Mouse (Mus musculus) frontal cortex, postnatal 10 days (tissue): ENCODE measurements around the gene Ddx49.

Source experiments
- DNase-seq, 2 experiments: peaks; one replicate each; pipeline ENCODE4 v3.0.0; 2022; ENCODE audit warnings: low spot score in 2 of 2, mixed read lengths in 1 of 2

Gene Ddx49

DNA sequence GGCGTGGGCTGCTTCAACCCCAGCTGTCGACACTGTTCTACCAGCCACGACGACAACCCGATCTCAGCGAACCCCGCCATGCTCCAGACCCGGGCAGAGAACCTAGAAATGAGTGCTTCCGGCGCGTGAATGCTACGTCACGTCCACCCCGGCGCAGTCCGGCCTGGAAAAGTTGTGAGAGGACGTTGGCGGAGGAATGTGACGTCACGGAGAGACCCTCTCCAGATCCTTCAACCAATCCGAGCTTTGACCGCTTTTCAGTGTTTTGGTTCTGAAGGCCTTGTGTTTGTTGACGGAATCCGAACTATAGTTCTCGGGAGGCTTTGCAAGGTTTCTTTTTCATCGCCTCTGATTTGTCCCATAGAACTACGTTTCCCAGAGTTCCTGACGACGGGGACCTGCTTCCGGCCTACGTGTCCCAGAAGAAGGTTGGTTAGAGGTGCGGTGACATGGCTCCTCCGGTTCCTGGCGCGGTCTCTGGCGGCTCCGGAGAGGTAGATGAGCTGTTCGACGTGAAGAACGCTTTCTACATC, at the start of gene Ddx49, which contains the start of gene Cope:
TSS of gene Ddx49 (minus strand) at position 132 of the 533 bp plus-strand sequence.
TSS of gene Cope (plus strand) at position 161 of the 533 bp plus-strand sequence.
- DNase-seq: peak; percentile 88 to 94

DNA sequence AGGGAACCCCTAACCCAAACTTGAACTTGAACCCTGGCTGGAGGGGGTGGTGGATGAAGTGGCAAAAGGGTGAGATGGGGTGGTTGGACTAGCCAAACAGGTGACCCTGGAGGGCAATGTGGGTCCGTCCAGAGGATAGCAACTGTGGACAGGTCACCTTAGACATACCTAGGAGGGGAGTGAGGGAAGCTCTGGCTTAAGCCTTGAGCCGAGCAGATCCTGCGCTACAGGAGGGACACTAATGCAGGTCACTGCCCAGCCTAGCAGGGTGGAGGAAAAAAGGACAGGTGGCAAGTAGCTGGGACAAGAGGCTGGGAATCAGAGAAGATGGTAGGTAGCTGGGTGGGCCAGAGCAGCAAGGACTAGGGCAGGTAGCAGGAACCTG, 49.7 kb upstream of the Ddx49 start:
- no peak for DNase-seq

DNA sequence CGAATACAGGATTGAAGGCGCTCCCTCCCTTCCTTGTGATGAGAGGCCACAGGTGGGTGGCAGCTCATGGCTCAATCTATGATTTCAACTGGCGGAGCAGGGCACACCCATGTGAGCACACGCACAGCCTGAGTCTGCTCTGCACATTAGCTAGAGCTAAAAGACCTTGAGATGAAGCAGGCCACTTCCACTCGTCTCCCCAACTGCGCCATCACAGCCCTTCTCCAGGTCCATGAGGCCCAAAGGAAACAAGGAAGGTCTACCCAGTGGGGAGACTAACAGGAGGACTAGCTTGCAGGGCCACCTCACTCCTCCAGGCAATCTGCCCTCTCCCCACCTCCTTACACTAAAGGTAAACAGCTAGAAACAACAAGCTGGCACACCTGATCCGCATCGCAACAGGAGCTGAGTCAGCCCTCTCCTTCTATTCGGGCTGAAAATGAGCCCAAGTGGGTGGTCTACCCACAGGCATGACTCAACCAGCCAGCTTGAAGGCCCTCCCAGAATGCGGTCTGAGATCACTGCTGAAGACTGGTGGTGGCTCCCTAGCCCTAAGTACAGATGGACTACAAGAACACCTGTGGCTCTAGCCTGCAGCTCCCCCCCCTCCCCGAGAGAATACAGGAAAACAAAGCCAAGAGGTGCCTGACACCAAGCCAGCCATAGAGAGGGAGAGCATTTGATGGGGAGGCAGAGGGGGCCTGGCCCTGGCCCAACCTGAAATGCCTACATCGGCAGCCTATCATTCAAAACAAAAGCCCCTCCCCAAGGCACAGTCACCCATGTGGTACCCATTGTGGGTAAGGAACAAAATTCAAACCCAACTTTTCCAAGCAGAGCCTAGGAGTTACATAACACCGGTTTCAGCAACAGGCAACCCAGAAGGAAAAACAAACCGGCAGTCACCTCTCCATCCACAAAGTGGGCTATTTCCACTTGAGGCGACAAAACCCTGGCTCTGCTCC, 49.0 kb upstream of the Ddx49 start:
- no peak for DNase-seq

DNA sequence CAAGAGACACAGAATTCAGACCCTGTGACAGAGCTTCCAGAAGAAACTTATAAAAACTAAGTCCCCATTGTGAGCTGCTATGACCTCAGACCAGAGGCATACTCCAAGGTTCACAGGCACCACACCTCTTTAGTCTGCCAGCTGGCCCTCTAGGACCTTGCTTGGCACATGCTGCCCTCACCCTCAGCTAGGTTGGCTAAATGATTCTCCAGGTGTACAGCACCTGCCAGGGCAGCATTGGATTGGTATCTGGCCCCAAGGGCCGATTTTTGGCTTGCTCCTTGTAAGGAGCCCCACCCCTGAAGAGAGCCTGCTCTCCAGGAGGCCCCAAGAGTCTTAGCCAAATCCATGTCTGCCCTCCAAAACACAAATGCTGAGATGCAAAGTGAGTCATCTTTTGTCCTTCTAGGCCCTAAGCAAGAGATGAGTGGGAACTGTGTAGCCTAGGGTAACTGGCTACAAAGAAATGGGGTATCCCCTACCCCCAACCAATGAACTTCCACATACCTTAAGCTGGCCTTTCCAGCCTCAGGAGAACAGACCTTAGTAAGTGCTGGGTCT, 45.7 kb upstream of the Ddx49 start:
- DNase-seq: no peak

DNA sequence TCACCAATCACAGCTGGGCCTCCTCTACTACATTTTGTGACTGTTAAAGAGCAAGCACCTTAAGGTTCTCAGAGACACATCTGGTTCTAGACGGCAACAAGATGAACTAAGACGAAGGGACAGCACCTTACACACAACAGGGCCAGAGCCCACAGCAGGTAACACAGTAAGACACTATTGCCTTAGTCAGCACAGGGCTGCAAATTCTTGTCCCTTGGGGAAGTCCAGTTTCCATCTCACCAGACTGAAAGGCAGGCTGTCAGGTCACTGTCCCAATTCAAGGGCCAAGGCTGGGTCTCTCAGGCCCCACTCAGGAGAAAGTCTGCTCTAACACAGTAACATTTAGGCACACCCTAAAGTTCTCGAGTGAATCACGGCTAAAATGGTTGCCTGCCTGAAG, 45.2 kb upstream of the Ddx49 start:
- no peak for DNase-seq

DNA sequence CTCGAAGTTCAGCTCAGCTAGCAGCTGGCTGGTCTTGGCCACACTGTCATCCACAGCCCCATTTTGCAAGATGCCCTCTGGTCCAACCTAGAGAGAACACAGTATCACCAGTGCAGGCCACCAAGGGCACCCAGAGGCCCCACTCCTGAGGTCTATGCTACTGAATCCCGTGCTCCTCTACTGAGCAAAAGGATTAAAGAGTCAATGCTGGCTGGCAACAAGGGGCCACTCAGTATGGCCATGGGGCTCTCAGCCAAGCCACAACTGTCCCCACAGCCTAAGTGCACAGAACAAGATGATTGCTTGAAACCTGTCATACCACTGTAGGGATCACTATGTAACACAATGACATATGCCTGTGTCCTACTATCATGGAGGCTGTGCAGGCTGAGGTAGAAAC, 42.0 kb upstream of the Ddx49 start:
- DNase-seq: no peak

DNA sequence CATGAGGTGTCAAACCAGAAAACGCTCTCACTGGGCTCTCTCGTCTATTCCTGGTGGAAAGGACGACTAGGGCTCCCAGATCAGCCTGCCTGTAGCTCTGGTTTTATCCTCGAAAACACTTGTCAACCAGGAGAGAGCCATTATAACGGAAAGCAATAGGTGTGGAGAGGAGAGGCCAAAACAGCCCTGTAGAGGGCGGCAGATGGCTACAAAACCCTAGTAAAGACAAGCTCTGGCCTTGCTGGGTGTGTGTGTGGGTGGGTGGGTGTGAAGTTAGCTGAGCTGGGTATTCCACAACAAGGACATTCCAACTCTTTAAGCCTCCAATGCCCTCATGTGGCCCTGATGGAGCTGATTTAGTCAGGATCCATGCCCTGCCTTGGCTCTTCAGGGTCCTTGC, 41.4 kb upstream of the Ddx49 start:
- DNase-seq: no peak

DNA sequence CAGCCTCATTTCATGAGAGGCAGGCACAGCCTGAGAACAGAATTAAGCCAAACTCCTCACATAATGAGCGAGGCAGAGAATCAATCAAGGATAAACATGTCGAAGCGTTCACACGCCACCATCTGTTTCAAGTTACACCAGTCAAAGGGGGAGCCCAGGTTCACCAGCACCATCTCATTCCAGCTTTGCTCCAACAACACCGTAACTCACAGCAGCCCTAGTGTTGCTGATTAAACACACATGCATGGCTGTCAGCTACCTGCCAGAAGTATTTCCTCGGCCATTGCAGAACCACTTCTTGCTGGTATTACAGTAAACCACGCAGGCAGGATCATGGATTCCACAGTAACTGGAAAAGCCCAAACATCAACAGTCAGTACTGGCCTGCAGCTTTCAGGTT, 40.8 kb upstream of the Ddx49 start:
- no peak for DNase-seq

DNA sequence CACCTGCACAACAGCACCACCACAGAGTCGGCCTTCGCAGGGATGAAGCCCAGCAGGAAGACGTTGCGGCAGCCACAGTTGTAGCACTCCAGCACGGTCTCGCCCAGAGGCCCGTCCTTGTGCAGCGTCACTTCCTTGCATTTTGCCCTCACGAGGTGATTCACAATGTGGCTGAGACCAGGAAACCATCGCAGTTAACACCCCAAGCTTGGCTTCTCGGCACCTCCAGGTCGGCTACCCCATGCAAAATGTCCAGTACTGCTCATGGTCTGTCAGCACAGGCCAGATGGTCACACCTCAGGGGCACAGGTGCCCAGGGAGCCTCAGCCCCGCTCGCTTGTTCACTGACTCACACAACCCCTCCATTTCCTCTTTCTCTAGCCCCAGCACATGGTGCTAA, 39.7 kb upstream of the Ddx49 start:
- no peak for DNase-seq

DNA sequence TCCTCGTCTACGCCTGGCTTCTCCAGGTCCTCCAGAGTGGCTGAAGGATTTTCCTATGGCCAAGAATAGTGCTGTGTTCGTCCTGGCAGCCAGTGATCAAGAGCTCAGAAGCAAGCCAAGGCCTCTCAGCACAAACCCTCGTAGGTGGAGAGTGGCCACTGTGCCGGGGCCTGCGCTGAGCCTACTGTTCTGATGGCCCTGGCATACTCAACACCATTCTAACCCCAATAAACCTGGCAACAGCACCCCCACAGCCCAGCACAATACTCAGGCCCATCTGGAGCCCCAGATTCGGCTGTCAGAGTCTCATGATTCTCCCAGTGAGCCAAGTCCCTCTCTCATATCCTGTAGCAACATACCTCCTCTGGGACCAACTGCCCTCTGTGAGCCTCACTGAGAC, 38.4 kb upstream of the Ddx49 start:
- no peak for DNase-seq

DNA sequence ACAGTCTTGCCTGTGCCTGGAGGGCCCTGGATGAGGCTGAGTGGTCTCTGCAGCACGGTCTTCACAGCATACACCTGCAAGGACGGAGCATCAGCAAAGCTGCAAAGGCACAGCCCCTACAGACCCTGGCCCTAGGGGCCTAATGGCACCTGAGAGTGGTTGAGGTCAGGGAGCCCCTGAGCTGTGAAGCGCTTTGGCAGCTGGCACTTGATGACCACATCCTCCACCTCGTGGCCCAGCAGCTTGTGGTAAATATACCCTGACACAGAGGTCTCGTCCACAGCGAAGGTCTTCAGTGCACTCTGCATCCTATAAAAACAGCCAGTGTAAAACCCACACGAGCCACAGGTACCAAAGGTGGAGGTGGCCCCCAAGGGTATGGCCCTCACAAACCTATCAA, 36.6 kb upstream of the Ddx49 start:
- DNase-seq: no peak

DNA sequence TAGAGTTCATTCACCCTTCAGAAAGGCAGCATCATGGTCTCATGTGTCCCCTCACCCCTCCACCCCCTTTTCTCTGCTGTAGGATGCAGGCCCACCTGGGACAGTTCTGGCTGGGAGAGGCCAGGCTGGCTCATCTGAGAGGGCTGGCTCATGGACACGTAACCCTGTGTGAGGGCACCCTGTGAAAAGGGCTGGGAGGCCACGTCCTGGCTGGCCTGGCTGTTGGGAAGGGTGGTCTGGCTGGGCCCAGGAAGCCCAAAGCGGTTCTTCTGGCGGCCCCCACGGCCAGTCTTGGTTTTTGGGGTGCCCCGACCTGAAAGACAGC, 30.6 kb upstream of the Ddx49 start:
- no peak for DNase-seq

DNA sequence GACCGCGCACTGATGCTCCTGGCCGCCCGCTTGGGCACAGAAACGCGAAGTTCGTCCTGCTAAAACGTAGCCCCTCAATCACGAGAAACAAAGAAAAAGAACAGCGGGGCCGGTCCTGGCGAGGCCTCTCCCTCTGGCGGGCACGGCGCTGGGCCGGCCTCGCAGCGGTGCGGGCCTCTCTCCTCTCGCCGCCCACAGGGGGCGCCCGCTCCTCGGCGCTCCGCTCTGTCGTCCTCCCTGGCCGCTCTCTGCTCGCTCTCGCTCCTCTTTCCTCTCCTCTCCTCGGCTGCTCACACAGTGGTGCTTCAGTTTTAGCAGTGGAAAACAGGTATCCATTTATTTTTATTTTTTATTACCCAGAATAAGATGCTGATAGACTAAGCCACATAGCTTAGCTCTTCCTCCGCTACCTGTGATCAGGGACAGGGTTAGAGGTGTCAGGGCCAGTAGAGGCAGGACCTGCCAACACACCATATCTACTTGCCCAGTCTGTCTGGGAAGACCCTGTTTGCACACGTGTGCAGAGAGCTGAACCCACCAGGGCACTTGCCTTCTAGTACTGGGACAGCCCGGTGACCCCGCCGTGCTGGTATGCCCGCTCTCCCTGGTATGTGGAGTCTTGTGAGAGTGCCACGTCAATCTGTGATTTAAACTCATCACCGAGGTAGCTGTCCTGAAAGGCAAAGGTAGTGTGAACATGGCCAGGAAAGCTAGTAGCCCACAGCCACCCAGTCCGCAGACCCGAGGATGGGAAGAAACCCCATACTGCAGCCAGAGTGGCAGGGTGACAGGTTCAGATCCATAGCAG, 30.0 kb upstream of the Ddx49 start:
- peak in 1 of 2 experiments; percentile 75 for DNase-seq

DNA sequence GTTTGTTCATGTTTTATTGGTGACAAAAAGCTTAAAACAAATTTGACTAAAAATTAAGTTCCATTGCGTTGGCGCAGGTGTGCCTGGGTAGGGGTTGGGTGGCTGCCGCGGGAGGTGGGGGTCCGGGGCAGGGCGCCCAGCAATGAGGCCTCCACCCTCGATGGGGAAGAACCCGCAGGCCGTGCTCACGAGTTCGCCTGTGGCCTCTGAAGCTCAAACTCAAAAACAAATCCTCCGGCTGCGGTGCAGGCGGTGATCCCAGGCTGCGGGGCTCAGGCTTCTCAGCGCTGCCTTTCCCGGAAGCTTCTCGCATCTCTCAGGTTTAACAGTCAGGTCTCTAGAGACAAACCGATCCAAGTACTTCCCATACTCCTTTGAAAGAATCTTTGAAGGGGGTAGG, 29.2 kb upstream of the Ddx49 start:
- DNase-seq: no peak

DNA sequence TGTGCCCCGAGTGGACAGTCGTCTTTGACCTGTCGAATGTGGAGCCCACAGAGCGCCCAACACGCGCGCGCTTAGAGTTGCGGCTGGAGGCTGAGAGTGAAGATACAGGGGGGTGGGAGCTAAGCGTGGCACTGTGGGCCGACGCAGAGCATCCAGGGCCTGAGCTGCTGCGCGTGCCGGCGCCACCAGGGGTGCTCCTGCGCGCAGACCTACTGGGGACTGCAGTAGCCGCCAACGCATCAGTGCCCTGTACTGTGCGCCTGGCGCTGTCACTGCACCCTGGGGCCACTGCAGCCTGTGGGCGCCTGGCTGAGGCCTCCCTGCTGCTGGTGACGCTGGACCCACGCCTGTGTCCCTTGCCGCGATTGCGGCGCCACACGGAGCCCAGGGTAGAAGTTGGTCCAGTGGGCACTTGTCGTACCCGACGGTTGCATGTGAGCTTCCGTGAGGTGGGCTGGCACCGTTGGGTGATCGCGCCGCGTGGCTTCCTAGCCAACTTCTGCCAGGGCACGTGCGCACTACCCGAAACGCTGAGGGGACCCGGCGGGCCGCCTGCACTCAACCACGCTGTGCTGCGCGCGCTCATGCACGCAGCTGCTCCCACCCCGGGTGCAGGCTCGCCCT, 28.6 kb upstream of the Ddx49 start:
- DNase-seq: peak; percentile 71 to 72

DNA sequence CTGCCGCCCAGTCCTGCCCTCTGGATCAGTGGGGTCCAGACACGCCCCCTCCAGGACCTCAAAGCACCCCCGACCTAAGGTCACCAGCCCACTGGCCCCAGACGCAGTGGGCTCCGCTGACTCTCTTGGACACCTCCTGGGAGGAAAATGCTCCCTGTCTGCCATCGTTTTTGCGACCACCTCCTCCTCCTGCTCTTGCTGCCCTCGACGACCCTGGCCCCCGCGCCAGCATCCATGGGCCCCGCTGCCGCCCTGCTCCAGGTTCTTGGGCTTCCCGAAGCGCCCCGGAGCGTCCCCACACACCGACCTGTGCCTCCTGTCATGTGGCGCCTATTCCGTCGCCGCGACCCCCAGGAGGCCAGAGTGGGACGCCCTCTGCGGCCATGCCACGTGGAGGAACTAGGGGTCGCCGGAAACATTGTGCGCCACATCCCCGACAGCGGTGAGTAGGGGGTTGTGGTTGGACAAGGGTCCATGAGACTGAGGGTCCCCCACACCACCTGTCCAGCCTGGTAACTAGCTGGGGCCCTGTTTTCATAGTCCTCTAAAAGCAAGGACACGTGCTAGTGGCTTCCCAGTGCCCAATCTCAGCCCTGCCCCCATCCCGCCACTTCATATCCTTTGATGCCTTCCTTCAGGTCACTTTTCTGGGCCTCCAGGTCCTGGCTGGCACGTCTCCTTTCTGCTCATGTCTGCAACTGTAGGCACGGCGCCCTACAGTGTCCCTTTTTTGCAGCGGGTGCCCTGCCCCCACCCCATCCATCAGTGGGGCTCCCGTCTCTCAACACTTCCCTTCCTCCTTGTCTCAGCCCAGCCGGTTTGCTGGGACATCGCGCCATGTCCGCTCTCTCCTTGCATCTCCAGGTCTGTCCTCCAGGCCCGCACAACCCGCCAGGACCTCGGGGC, 27.8 kb upstream of the Ddx49 start:
- DNase-seq: no peak

DNA sequence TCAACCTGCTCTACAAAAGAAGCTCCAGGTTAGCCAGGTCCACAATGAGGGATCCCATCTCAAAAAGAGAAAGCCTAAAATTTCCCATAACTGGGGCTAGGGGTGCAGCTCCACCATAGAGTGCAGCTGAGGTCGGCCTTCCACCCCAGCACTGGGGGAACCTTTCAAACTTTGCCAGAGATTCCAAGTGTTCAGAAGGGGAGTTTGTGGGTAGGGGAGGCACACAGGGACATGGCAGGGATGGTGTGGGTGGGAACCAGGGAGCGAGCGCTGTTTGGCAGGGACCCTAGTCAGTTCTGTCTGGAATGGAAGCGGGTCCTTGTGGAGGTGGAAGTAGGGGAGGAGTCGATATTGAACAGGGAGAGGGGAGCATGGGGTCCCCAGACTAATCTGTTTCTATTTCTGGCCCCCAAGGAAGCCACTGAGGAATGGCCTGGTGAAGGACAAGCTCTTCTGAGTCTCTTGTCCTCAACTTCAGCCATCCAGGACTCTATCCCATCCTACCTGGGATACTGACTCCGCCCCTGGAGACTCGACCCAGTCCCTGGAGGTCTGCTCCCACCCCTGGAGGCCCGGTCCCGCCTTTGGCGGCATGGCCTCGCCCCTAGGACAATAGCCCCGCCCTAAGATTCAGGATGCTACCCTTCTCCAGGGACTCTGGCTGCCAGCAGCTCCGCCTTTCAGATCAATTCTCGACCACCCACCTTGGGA, 27.0 kb upstream of the Ddx49 start, which contains the start of gene Gdf1:
TSS of gene Gdf1 (plus strand) at position 694 of the 711 bp plus-strand sequence.
- no peak for DNase-seq

DNA sequence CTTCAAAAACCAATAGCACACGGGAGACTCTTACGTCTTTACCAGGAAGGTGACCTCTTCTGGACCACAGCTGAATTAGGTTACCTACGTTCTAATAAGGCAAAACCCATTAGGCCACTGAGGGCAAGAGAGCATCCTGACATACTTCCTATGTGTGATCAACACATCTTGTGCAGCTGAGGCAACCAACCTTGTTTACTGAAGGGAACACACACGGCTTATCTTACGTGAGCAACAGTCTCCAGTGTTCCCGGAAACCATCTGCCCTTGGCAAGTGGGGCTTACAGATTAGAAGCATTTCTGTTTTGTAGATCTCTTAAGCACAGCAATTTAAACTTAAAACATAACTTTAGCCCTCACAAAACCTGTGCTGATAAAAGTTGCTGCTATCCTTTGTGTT, 25.2 kb upstream of the Ddx49 start:
- no peak for DNase-seq

DNA sequence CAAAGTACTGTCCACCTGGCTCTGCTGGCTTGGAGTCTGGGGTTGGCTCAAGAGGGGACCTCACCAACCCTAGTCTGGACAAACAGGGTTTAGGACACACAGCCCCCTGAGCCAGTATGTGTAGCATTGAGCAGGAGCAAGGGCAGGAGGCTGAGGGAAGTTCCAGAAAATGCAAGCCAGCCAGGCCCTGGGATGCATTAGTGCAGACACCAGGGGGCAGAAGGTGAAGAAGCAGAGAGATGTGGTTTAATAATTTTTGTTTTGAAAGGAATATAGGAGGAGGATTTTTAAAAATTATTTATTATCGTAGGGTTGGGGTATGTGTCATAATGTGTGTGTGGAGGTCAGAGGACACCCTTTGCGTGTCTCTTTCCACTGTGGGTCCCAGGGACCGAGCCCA, 21.4 kb upstream of the Ddx49 start:
- no peak for DNase-seq

DNA sequence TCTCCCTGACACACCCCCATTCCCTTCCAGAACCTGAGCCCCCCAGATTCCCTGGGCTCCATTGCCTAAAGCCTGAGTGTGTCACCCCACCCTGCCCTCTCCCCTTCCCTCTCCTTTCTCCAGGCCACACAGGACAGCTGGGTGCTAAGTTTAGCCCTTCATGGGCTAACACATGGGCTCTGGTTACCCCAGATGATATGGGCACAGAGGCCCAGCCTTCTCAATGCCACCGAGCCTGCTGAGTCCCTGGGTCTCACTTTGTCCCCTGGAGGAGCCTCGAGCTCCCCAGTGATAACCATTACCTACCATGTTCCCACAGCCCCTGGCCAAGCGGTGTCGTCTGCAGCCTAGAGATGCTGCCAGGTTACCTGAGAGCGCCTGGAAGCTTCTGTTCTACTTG, 15.6 kb upstream of the Ddx49 start:
- DNase-seq: no peak
